Comparison of ENCODE assay signal across 11 mouse cellular contexts in the genomic region with DNA sequence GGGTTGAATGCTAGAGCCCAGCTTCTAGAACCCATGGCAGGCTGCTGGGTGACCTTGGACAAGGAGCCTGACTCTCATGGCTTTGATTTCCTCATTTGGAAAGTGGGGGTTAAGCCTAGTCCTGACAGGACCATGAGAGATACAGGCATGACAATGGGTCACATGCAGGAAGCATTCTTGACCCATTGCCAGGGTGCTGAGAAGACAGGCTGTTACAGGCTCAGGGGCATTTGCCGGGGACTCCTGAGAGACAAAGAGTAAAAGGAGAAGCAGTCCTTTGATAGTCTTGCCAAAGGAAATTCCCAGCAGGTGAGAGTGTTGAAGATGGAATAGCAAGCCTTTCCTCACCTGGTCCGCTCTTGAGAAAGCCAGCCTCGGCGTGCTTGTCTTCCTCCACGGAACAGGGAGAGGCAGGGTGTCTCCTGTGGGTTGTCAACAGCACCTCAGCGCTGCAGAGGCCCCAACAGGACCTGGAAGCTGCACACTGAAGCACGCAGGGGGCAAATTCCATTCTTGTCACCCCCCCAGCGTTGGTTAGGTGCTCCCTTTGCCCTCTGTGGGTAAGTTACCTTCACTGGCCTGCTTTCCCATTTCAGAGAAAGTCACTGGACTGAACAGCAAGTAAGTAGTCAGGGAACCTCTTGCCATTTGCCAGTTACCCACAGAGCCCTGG.
DNase-seq lines count a peak whose midpoint lies in the region; ATAC-seq and TF ChIP-seq lines count a peak whose summit lies in the region.
"Had no signal": no experiment of that assay in that cellular context is flagged by ENCODE, and none has a peak within 500 bp of the region (broad histone marks: within the 10 kb centered on the region; RNA-seq: fewer than 3 reads in every experiment).

No protein-coding gene starts in this region.

- no peak overlapping the region for H3K9ac ChIP-seq in midbrain, postnatal 0 days (replicated peaks; ENCODE audit: low read length, poor library complexity, severe bottlenecking)
- H3K9ac ChIP-seq in midbrain, embryonic 16.5 days (ENCODE audit: low read depth, low read length): no peak overlapping the region
- H3K9ac ChIP-seq in stomach, postnatal 0 days (ENCODE audit: low read length): no peak overlapping the region
- no peak overlapping the region for H3K9ac ChIP-seq in intestine, postnatal 0 days (ENCODE audit: low read depth, low read length)
- H3K9ac ChIP-seq: neural tube, embryonic 15.5 days had no signal

- intact Hi-C loops in heart, postnatal 36 days (cut with DNase I): no loop called here

- no peaks in the 10 kb centered on the region for H3K36me3 ChIP-seq in midbrain, postnatal 0 days (ENCODE audit: insufficient read depth, low read length)
- no peaks in the 10 kb centered on the region for H3K36me3 ChIP-seq in midbrain, embryonic 16.5 days (ENCODE audit: control insufficient read depth, insufficient read depth, low read length)
- H3K36me3 ChIP-seq in stomach, postnatal 0 days (ENCODE audit: control insufficient read depth, insufficient read depth, low read length): no peaks in the 10 kb centered on the region; the same call in 1 of the 2 replicates
- no peaks in the 10 kb centered on the region for H3K36me3 ChIP-seq in intestine, postnatal 0 days (ENCODE audit: control insufficient read depth, insufficient read depth)
- H3K36me3 ChIP-seq: neural tube, embryonic 15.5 days had no signal

- H3K9me3 ChIP-seq in midbrain, postnatal 0 days (ENCODE audit: low read length): no peaks in the 10 kb centered on the region
- H3K9me3 ChIP-seq in midbrain, embryonic 16.5 days (replicated peaks; ENCODE audit: control insufficient read depth, low read length, poor library complexity, severe bottlenecking): no peaks in the 10 kb centered on the region
- no peaks in the 10 kb centered on the region for H3K9me3 ChIP-seq in stomach, postnatal 0 days (ENCODE audit: control insufficient read depth, low read length)
- no peaks in the 10 kb centered on the region for H3K9me3 ChIP-seq in intestine, postnatal 0 days (ENCODE audit: control insufficient read depth)
- H3K9me3 ChIP-seq: neural tube, embryonic 15.5 days had no signal

- ATAC-seq in midbrain, postnatal 0 days (ENCODE audit: low FRiP score): no peak
- ATAC-seq in midbrain, embryonic 16.5 days: no peak
- ATAC-seq in stomach, postnatal 0 days (ENCODE audit: low FRiP score, low TSS enrichment): 0 out of 2 replicates have a peak, but pooled peaks have one; percentile 35
- ATAC-seq in intestine, postnatal 0 days: no peak
- ATAC-seq in granulocyte monocyte progenitor cell, adult 5-6 weeks (replicated peaks; ENCODE audit: poor library complexity, severe bottlenecking): no peak
- ATAC-seq: intestine, embryonic 16.5 days had no signal

- TF ChIP-seq EP300 in stomach, postnatal 0 days (optimal IDR thresholded peaks at IDR 0.05): no peak

- no peak overlapping the region for H3K27ac ChIP-seq in midbrain, postnatal 0 days (ENCODE audit: low read depth, low read length)
- H3K27ac ChIP-seq in midbrain, embryonic 16.5 days (ENCODE audit: low read length): no peak overlapping the region
- no peak overlapping the region for H3K27ac ChIP-seq in stomach, postnatal 0 days (replicated peaks)
- no peak overlapping the region for H3K27ac ChIP-seq in intestine, postnatal 0 days (ENCODE audit: low read depth, low read length)
- H3K27ac ChIP-seq: macrophage; neural tube, embryonic 15.5 days had no signal

- H3K4me3 ChIP-seq in midbrain, postnatal 0 days (ENCODE audit: low read depth, low read length): no peak overlapping the region
- no peak overlapping the region for H3K4me3 ChIP-seq in midbrain, embryonic 16.5 days (ENCODE audit: low read depth, low read length)
- no peak overlapping the region for H3K4me3 ChIP-seq in stomach, postnatal 0 days (ENCODE audit: low read depth, low read length)
- H3K4me3 ChIP-seq in intestine, postnatal 0 days (ENCODE audit: low read depth, low read length): no peak overlapping the region
- H3K4me3 ChIP-seq: neural tube, embryonic 15.5 days had no signal

- no peaks in the 10 kb centered on the region for H3K4me1 ChIP-seq in midbrain, postnatal 0 days (ENCODE audit: insufficient read depth, low read length)
- H3K4me1 ChIP-seq in midbrain, embryonic 16.5 days (ENCODE audit: control insufficient read depth, insufficient read depth, low read length): no peaks in the 10 kb centered on the region
- H3K4me1 ChIP-seq in stomach, postnatal 0 days (replicated peaks; ENCODE audit: control insufficient read depth, insufficient read depth): no peaks in the 10 kb centered on the region
- H3K4me1 ChIP-seq in intestine, postnatal 0 days (replicated peaks; ENCODE audit: control insufficient read depth, insufficient read depth, low read length): no peaks in the 10 kb centered on the region
- H3K4me1 ChIP-seq: neural tube, embryonic 15.5 days had no signal

- no peak overlapping the region for H3K4me2 ChIP-seq in midbrain, postnatal 0 days (ENCODE audit: low read depth, low read length, poor library complexity, severe bottlenecking)
- H3K4me2 ChIP-seq in midbrain, embryonic 16.5 days (ENCODE audit: low read length): no peak overlapping the region
- H3K4me2 ChIP-seq in stomach, postnatal 0 days (replicated peaks; ENCODE audit: low read depth): no peak overlapping the region
- H3K4me2 ChIP-seq in intestine, postnatal 0 days (replicated peaks; ENCODE audit: low read depth): no peak overlapping the region
- H3K4me2 ChIP-seq: neural tube, embryonic 15.5 days had no signal

- 65% methylated on average over 8 of the region's 8 CpGs for WGBS in midbrain, postnatal 0 days
- 73% methylated on average over 8 of the region's 8 CpGs for WGBS in midbrain, embryonic 16.5 days
- 64% methylated on average over 8 of the region's 8 CpGs for WGBS in stomach, postnatal 0 days
- 47% methylated on average over 8 of the region's 8 CpGs for WGBS in intestine, postnatal 0 days

- H3K27me3 ChIP-seq in midbrain, postnatal 0 days (ENCODE audit: insufficient read depth, low read length): no peaks in the 10 kb centered on the region
- no peaks in the 10 kb centered on the region for H3K27me3 ChIP-seq in midbrain, embryonic 16.5 days (ENCODE audit: control insufficient read depth, insufficient read depth, low read depth, low read length)
- H3K27me3 ChIP-seq in stomach, postnatal 0 days (ENCODE audit: control insufficient read depth, insufficient read depth, low read length): no peaks in the 10 kb centered on the region
- H3K27me3 ChIP-seq in intestine, postnatal 0 days (replicated peaks; ENCODE audit: control insufficient read depth, insufficient read depth, low read length): no peaks in the 10 kb centered on the region
- H3K27me3 ChIP-seq: neural tube, embryonic 15.5 days had no signal

- no peak for TF ChIP-seq CTCF in midbrain, postnatal 0 days (IDR thresholded peaks at IDR 0.05)
- TF ChIP-seq CTCF in stomach, postnatal 0 days (IDR thresholded peaks at IDR 0.05; ENCODE audit: low read depth): no peak
- TF ChIP-seq CTCF in intestine, postnatal 0 days (IDR thresholded peaks at IDR 0.05; ENCODE audit: low read depth): no peak

- peak; percentile 26 for DNase-seq in midbrain, postnatal 0 days (ENCODE audit: low spot score)
- peak; percentile 70 to 86 for DNase-seq in cerebellum, postnatal 14 days
- DNase-seq in heart, postnatal 36 days: peak; percentile 18 to 29
- DNase-seq in stomach, postnatal 0 days (ENCODE audit: low spot score): no peak
- DNase-seq in spleen, adult 18-20 months: no peak

Comparison
In these comparisons a context has a peak if more than half of its experiments do, and no peak if none do; other contexts are left out.
1. DNase-seq: peak in midbrain, postnatal 0 days (single experiment), cerebellum, postnatal 14 days (2 of 2) and heart, postnatal 36 days (2 of 2); none in stomach, postnatal 0 days (single experiment) and spleen, adult 18-20 months (0 of 2).